Mouse (Mus musculus): ENCODE measurements around the gene Wnt7a. TPM values are rescaled to one million over a fixed set of nuclear protein-coding genes. Genes with fewer than 3 reads are reported as not detected.

The Wnt7a gene
- polyA plus RNA-seq, 2 experiments from 2014 or later, result not detected

DNA sequence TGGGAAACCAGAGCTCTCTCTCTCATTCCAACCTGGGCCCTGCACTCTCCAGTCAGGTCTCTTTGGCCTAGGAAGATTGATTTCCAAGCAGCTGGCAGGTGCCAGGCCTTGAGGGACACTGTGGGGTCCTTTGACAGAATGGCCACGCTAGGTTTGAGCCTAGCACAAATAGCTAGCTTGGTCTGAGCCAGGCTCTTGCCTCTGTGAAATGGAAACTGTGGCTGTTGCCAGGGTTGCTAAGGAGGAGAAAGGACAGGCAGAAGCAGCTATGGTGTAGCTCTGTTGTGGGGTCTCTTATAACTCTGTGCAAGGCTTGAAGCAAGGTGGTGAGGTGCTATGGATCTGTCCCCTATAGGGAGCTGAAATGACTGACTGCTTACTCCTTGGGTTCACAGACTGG, 75.7 kb downstream of the Wnt7a start:
- ATAC-seq, result no peak

DNA sequence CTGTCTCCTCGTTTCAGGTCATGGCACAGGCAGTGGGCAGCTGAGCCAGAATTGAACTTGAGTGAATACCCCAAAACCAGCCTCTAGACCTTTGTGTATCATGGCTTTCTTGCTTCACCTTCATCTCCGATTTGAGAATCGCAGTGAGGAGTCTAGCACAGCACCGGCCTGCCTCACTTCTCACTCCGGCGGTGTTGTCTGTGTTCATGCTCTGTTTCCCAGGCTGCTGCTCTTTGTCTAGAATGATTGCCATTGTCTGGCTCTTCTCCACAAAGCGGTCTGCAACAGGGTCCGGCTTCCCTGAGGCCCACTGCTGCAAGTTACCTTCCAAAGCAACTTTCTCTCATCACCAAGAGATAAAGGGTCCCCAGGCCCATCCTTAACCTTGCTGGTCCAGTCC, 79.3 kb downstream of the Wnt7a start:
- no peak for ATAC-seq

DNA sequence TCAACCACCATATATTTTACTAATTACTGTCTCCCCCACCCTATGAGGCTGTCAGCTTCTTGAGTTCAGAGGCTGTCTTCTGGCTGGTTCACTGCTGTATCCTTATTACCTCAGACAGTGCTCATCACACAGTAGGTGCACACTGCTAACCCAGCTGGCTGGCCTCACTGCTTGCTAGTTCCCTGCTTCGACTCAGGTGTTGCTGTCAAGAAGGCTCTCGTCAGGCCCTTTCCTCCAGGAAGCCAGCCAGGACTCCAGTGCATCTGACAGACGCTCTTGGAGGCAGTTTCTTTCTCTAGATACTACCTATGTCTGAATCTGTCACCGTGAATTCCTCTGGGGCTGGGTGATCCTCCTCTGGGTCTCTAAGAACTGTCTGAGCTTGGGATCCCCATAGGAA, 85.6 kb downstream of the Wnt7a start:
- no peak for ATAC-seq

DNA sequence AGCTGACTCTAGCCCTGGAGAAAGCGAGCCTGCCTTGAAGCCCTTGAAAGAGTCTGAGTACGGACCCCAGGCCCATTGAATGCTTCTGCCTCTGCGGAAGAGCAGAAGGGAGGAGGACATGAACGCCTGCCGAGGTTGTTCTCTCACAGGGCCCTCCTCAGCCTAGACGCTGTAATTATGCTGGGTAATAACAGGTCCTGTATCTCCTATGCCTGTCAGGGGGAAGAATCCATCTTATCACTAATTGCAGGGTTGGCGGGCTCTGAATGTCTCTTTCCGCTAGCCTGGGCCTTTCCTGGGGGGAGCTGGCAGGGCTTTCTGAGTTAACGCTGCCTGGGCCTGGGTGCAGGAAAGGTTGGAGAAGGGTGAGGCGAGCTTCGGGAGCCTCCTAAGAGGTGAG, 86.4 kb downstream of the Wnt7a start:
- no peak for ATAC-seq

DNA sequence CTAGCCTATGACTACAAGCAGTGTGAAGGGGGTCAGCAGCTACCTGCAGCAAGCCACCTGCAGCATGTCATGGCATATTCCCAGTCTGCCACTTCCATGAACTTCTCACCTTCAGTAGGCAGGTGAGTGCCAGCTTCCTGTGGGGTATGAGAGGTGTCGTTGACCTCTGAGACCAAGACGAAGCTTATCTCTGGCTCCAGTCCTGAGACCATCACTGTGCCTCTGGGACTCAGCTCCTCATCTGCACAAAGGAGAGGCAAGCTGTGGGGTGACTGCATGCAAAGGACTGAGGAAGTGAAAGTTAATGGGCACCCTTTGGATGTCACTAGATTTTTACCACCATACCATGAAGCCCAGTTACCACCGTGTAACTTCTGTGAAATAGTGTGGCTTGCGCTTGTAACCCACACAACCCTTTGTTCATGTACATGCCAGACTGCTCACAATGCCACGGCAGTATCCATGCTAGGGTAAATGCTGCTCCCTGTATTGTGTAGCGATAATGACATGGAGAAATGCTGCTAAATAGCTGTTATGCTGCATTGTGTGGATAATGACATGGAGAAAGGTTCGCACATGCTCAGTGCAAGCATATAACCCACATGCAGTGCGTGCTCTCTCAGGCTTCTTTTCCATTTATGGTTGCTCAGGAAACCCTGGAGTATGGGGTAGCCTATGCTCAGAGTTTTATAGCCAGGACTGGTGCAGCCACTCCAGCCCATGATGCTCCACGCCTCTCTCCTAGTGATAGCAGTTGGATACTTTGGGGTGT, 89.0 kb downstream of the Wnt7a start:
- no peak for ATAC-seq

Other genes with a start within 250 kb of the Wnt7a start
- gene Fbln2, start 198.9 kb downstream of the Wnt7a start, polyA plus RNA-seq (2017; shearing (Covaris generic)), result under 1 TPM in 1 of 2 experiments, not detected in 1; 0.48 TPM
- gene Chchd4, start 62.2 kb upstream of the Wnt7a start, polyA plus RNA-seq (2017; shearing (Covaris generic)), result 10 to 100 TPM; 11.0 to 12.6 TPM
- gene Tmem43, start 62.3 kb upstream of the Wnt7a start, polyA plus RNA-seq (2017; shearing (Covaris generic)), result 10 to 100 TPM; 40.2 to 44.3 TPM
- 10 to 100 TPM; 12.2 to 14.8 TPM for gene Xpc, start 104.5 kb upstream of the Wnt7a start, polyA plus RNA-seq (2017; shearing (Covaris generic))
- 100 to 1,000 TPM; 144 to 175 TPM for gene Lsm3, start 104.6 kb upstream of the Wnt7a start, polyA plus RNA-seq (2017; shearing (Covaris generic))